Mouse (Mus musculus): ENCODE measurements around the gene Lingo1.

DNA sequence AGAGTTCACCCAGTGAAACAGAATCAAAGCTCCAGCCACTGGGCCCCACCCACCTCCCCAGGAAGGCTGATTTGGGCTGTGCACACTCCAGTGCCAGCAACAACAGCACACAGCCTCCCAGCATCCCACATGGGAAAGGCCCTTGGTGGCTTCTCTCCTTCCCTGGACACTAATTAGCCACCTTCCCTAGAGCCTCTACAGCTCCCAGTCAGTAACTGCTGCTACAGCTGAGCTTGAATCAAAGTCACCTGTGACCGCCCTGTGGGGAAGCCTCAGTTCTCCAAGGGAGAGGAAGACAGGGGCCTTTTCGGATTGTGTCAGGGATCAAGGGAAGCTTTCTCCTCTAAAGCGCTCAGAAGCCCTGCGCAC, 49.4 kb downstream of the Lingo1 start:
- TF ChIP-seq POLR2A (IDR thresholded peaks at IDR 0.05; ENCODE audit: insufficient read depth, low read length), result no peak
- TF ChIP-seq EP300 (IDR thresholded peaks at IDR 0.05; ENCODE audit: insufficient read depth, low read depth, low read length), result no peak
- TF ChIP-seq CTCF (IDR thresholded peaks at IDR 0.05; ENCODE audit: low read depth, low read length), result no peak
